Mouse (Mus musculus): ENCODE measurements around the gene Ide.

The Ide gene

GRCm38 (mm10) chr19:37332726-37333125 lies 4.9 kb downstream of the Ide start:
- DNase-seq, result no peak

GRCm38 (mm10) chr19:37327216-37327615 lies 10.4 kb downstream of the Ide start:
- no peak for DNase-seq

- DNase-seq, result no peak
Observed at GRCm38 (mm10) chr19:37323566-37323965, 14.1 kb downstream of the Ide start.

GRCm38 (mm10) chr19:37320802-37321619 lies 16.6 kb downstream of the Ide start:
- DNase-seq, result no peak

GRCm38 (mm10) chr19:37317359-37317758 lies 20.3 kb downstream of the Ide start:
- DNase-seq, result no peak

- no peak for DNase-seq
Observed at GRCm38 (mm10) chr19:37315091-37315490, 22.6 kb downstream of the Ide start.

- no peak for DNase-seq
Observed at GRCm38 (mm10) chr19:37311426-37311825, 26.2 kb downstream of the Ide start.

GRCm38 (mm10) chr19:37310133-37310532 lies 27.5 kb downstream of the Ide start:
- DNase-seq, result no peak

GRCm38 (mm10) chr19:37308941-37309340 lies 28.7 kb downstream of the Ide start:
- DNase-seq, result no peak

GRCm38 (mm10) chr19:37307826-37308545 lies 29.7 kb downstream of the Ide start:
- no peak for DNase-seq

GRCm38 (mm10) chr19:37306176-37306575 lies 31.5 kb downstream of the Ide start:
- DNase-seq, result no peak

GRCm38 (mm10) chr19:37304866-37305265 lies 32.8 kb downstream of the Ide start:
- no peak for DNase-seq

GRCm38 (mm10) chr19:37304006-37304405 lies 33.6 kb downstream of the Ide start:
- no peak for DNase-seq

- DNase-seq, result no peak
Observed at GRCm38 (mm10) chr19:37301733-37302132, 35.9 kb downstream of the Ide start.

- DNase-seq, result no peak
Observed at GRCm38 (mm10) chr19:37291676-37292075, 46.0 kb downstream of the Ide start.

GRCm38 (mm10) chr19:37290906-37291305 lies 46.7 kb downstream of the Ide start:
- no peak for DNase-seq

- DNase-seq, result no peak
Observed at GRCm38 (mm10) chr19:37284775-37285174, 52.9 kb downstream of the Ide start.

GRCm38 (mm10) chr19:37283166-37283565 lies 54.5 kb downstream of the Ide start:
- no peak for DNase-seq

- DNase-seq, result no peak
Observed at GRCm38 (mm10) chr19:37281710-37282109, 55.9 kb downstream of the Ide start.

GRCm38 (mm10) chr19:37279194-37279593 lies 58.5 kb downstream of the Ide start:
- DNase-seq, result no peak

- no peak for DNase-seq
Observed at GRCm38 (mm10) chr19:37275555-37275954, 62.1 kb downstream of the Ide start.

- DNase-seq, result no peak
Observed at GRCm38 (mm10) chr19:37269106-37269505, 68.5 kb downstream of the Ide start.

- peak; percentile 88 to 93 for DNase-seq
Observed at GRCm38 (mm10) chr19:37265333-37266103, 72.1 kb downstream of the Ide start.
